Mouse (Mus musculus) frontal cortex, adult (tissue): ENCODE measurements around the gene Rnf169.
A peak's percentile ranks its signal among the peaks of the same experiment; 100 is the strongest.

ENCODE experiments used
- ATAC-seq: cut with Nextera tagmentation; 2 replicates; pipeline ENCODE4 v1.9.2; 2017; ENCODE audit warnings: mild to moderate bottlenecking, moderate library complexity, mixed read lengths; ENCODE audit not compliant: low TSS enrichment

Rnf169 gene

DNA sequence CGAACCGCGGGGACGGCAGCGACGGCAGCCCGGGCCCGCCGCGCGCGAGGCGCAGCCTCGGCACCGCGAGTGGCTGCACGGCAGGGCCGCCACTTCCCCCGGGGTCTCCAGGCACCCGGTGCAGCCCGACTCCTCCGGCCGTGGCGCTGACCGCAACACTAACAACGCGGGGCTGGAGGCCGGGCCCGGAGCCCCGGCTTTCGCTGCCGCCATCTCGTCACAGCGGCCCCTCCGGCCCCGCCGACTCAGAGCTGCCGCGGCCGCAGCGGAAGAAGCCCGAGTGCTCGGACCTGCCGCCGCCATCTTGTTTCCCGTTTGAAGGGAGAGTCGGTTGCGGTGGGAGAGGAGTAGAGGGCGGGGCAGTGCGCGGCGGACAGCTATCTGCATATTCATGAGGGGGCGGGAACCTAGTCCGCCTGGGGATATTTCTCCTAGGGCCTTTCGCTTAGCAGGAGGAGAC is at the start of gene Rnf169:
Gene Rnf169, minus strand, starts transcription at position 317 of the 460 bp plus-strand sequence.
- ATAC-seq: peak; percentile 91

DNA sequence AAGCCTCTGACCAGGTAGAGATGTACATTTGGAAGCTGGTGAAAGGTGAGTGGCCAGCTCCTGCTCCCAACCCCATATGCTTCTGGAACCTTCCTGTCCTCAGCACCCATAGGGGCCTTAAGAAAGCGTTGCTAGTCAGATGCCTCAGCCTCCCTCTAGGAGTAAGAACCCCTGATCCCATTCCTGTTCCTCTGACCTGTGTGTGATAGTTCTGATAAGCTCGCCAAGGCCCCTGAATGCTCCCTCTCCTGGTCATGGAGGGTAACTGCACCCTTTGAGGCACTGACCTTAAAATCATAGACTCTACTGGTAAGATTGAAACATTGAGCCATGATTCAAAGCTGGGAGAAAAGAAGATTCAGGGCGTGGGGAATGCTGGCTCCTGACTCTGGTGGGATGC is 49.1 kb upstream of the Rnf169 start:
- no peak for ATAC-seq

DNA sequence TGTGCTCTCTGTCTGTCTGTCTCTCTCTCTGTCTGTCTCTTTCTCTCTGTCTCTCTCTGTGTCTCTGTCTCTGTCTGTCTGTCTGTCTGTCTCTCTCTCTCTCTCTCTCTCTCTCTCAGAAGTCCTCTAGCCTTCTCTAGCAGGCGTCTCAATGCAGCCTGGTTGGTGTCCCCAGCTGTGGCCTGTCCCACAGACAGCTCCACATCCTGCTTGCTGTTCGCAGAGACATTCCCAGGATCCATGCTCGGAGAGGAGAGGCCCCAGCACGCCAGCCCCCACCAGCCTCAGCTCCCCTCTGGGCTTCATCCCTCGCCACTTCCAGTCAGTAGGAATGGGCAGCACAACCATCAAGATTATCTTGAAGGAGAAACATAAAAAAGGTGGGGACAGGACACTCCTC is 47.1 kb upstream of the Rnf169 start:
- no peak for ATAC-seq

DNA sequence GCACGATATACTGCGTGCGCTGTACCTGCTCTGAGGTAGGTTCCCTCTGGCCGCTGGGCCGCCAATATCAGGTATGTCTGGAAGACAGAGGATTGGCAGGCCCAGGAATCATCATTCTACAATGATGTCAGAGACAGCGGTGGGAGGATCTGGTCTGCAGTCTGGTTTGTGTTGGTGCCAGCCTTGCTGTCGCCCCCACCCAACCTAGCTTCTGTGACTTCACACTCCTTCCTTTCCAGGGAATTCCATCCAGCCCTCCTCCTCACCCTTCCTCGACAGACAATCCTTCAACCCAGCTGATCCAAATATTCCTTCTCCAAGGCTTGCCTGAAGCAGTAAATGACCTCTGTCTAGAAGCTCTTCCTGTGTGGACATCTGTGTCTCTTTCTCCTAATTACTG is 36.8 kb upstream of the Rnf169 start:
- no peak for ATAC-seq

DNA sequence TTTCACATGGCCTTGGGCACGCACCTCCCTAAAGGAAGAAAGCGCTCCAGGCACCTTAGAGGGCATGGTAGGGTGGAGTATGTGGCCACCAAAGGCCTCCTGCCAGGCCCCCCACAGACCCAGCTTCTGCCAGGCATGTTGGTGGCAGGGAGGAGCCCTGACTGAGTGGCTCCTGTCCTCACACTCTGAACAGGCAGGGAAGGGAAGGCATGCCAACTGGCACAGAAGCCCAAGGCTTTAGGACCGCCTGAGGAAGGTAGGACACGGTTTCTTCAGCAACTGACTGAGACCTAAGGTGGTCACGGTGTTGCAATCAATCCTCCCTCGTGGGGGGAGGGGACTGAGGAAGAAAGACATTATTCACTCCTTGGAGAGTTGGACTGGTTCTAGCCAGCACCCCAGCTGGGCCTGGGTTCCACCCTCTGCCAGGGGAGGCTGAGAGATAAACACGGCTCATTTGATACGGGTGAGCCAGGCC is 33.9 kb upstream of the Rnf169 start:
- ATAC-seq: no peak

DNA sequence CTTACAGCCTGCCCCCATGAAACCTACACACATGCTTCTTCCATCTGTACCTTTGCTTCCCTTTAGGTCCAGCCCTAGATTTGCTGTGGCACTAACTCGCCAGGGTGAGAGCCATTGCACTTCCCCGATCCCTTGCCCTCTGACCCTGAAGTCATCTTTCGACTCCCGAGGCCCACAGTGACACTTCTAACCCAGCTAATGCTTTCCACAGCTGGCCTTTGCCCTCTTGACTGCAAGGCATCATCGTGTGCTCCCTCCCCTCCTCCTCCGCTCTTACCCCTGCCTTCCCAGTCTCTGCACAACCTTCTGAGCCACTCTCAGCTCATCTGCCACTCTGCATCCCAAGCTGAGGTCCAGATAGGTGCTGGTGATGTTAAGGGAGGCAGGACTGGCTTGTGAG is 32.3 kb upstream of the Rnf169 start:
- ATAC-seq: no peak

DNA sequence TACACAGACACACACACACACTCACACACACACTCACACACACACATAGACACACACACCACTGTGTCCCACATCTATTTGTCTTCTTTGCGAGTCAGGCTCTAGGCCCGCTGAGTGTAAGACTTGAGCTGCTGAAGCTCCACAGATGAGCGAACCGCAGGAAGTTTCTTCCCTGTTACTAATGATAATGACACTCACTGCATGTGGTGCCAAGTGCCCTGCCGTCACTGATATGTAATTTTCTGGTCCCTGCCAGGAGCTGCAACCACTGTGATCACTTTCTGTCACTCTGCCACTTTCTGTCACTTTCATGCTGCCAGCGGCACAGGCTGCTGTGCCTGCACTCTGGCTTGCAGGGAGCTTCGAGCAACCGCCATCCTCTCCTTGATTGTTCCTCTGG is 31.8 kb upstream of the Rnf169 start:
- no peak for ATAC-seq

DNA sequence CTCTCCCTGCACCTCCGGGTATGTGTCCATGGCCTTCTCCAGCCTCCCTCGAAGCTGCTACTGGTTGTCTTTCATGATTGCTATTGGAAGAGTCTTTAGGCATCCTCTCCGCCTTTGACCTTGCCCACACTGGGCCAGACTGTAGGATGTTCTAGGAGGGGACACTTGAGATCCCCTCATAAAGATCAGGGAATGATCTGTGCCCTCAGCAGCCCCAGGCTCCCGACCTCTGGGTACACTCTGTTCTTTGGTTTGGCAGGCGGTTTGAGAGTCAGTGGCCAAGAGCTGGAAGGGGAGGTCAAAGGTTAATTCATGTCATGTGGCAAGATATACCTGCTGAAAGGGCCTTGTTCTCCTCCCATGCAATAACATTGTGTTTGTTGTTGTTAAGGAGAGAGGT is 30.5 kb upstream of the Rnf169 start:
- ATAC-seq: no peak

DNA sequence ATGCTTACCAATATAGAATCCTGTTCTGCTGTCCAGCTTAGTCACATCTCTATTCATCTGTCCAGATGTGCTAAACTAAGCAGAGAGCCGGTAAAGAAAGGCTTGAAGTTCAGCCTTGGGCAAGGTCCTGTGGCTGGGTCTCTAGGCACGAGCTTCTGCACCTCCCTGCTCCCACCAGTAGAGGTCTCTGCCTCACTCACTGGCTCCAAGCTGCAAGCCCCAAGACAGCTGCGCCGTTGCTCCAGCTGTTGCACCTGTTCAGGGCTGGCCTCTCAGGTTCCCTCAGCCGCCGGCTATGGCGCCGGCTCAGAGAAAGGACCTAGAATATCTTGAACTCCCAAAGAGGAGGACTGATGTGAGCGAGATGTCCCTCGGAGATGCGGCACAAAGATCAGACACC is 29.4 kb upstream of the Rnf169 start:
- ATAC-seq: peak; percentile 83

DNA sequence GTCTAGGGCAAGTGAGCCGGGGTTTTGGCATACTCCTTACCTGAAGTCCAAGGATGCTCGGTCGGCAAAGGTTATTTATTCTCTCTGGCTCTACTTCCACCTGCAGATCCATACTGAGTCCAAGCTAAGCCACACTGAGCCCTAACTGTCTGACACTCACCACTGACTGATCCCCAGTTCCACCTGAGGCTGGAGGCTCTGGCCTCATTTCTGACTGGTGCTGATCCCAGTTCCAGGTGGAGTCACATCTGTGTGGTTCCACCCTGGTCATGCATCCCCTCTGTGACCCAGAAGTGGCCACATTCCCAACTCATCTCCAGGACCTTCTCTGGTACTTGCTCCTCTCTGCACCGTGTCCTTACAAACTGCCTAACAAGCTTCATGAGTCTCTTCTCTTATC is 28.5 kb upstream of the Rnf169 start:
- ATAC-seq: no peak

DNA sequence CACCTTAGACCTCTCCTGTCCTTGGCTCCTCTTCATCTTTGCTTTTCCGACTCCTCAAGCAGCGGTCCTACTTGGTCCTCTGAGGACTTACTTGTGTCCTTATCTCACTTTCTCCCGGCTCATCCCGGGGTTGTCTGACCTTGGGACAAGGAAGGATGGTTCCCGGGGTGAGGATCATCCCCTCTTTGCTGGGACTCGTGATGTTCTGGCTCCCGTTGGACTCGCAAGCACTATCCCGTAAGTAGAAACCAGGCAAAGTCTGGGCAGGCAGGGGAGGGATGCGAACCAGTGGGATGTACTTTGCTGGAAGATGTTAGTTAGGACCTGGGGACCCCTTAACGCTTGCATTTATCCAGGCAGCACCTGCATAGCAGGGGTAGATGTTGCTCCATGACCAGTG is 26.2 kb upstream of the Rnf169 start:
- ATAC-seq: no peak

DNA sequence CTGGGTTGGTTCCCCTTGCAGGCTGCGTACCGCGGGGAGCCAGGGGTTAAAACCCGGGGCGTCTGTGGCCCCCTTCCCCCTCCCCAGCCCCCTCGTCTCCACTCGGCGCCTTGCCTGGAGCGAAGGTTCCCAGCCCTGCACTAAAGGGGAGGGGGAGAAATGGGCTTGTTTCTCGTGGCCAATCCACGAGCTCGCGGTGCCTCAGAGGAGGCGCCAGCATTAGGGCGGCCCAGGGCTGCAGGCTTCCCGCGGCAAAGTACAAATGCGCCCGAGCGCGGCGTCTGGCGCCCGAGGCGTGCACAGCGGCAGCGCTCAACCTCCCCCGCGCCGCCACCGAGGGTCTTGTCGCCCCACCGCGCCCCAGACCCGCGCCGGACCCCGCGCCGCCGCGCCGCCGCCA is 25.5 kb upstream of the Rnf169 start, which contains the start of gene Chrdl2:
Gene Chrdl2, plus strand, starts transcription at position 383 of the 400 bp plus-strand sequence.
- ATAC-seq: peak; percentile 69

DNA sequence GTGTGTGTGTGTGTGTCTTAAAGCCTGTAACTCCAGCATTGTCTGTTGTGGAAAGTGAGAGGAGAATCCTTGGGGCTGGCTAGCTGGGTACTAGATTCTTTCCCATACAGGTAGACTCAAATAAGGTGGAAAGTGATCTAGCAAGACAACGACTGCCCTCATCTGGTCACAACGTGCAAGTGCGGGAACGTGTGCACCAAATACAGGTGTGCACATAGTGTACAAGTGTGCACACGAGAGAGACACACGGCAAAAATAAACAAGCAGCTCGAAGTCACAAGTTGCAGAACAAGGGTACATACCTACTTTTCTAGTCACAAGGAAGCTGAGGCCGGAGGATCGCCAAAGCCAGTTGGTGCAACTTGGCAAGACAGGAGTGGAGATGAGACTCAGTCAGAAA is 23.5 kb upstream of the Rnf169 start:
- ATAC-seq: no peak

DNA sequence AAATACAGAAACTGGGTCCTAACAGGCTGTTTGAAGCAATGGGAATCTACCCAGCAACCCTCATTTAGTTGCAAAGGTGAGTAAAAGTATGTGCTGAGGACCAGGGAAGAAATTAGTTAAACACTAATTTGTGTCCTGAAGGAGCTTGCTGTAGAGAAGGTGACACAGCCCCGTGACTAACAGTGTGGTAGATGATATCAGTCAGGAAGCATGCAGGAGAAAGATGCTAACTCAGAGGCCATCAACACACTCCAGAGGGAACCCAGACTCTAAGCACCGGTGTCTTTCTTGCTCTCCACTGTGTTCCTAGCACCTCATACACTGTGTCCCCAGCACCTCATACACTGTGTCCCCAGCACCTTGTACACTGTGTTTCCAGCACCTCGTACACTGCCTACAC is 18.4 kb upstream of the Rnf169 start:
- no peak for ATAC-seq

DNA sequence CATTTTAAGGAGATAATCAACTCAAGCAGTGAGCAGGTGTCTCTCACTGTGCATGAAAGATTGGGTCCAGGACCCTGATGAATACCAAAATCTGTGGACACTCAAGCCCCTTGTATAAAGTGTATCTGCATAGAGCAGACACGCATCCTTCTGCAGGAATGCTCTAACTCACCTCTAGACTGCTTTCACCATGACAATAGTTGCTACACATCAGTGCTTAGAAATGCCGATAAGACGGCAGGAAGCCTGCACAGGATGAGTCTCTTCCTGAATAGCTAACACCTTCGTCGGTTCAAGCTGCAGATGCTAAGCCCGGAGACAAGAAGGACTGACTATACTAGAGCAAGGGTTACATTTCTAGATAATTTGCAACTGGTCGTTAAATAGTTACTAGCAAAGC is 14.9 kb upstream of the Rnf169 start:
- no peak for ATAC-seq

DNA sequence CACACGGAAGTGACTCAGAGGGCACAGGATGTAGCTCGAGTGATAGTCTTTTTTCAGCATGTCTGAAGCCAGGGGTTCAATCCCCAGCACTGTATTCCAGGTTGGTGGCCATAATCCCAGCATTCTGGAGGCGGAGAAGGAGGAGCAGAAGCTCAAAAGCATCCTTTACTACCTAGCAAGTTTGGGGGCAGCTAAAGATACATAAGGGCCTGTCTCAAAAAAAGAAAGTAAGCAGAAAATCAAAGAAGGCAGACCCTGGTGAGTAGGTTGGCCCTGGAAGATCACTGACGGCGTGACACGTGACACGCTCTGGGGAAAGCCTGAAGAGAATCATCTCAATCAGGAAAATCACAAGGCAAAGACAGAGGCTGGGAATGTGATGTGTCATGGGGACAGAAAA is 12.9 kb upstream of the Rnf169 start:
- no peak for ATAC-seq

DNA sequence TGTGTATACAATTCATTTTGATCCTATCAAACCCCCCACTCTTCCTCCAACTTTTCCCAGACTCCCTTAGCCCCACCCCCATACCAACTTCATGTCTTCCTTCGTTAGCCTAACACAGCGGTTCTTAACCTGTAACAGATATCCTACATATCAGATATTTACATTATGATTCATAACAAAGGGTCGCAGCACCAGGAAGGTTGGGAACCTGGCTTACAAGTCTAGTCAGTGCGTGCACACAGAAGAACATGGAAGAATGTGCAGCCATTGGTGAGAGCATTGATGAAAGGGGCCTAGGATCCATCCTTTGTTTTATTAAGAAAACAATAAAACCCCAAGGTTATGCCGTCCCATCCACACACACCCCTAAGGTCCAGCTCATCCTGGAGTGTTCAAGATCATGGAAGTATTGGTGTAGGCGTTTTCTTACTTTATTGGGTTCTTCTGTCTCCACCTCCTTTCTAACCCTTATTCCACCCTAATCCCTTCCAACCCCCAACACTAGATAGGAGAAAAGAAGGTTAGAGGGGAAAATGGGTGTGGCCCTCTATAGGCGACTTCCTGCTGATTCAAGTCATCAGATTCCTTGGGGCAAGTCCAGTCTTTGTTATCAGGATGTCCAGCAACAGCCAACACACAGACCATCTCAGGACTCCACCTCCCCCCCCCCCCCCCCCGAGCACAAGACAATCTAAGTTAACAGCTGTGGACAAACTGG is 10.9 kb upstream of the Rnf169 start:
- no peak for ATAC-seq

DNA sequence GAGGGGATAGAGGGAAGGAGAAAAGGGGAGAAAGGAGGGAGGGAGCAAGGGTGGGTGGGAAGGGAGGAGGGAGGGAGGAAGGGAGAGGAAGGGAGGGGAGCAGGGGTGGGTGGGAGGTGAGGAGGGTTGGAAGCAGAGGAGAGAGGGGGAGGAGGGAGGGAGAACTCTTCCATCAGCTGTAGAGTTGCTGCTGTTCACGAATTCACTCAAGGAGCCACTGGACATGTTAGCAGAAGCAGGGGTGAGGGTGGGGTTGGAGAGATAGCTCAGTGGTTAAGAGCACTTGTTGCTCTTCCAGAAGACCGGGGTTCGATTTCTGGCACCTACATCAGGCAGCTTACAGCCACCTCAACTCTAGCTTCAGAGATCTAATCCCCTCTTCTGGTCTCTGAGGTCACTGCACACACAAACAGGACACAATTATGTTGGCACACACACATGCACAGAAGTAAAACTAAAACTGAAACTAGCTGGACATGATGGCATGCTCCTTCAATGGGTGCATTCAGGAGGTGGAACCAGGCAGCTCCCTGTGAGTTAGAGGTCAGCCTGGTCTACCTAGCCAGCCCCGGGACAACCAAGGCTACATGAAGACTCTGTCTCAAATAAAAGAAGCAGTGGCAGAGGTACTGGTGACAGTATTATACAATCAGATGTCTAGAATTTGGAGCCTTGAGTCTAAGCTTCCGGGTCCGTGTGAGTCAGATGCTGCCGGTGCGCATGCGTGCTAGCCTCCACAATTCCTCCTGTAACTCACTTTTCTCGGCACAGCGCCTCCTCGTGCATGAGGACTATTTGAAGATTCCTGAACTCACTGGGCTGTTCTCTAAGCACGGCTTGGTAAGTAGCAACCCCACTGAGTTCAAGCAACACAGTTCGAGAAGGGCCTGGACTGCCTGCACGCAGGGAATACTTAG is 9.9 kb upstream of the Rnf169 start:
- peak; percentile 62; the same call in 1 of the 2 replicates for ATAC-seq

DNA sequence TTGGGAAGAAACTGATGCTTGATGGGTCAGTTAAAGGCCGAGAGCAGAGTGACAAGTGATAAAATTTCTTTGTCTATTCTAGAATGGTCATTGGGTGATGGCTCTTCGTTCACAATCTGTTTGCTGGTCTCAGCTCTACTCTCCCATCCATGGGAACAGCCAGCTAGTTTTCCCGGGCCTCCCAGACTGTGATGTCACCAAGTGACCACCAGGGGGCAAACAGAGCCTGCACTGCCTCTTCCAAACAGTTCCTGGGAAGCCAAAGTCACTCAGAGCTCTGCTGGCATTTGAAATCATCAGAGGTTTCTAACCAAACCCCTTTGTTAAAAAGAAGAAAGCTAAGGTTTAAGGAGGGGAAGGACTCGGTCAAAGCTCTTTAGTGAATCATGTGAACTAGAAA is 8.5 kb upstream of the Rnf169 start:
- ATAC-seq: peak; percentile 83

DNA sequence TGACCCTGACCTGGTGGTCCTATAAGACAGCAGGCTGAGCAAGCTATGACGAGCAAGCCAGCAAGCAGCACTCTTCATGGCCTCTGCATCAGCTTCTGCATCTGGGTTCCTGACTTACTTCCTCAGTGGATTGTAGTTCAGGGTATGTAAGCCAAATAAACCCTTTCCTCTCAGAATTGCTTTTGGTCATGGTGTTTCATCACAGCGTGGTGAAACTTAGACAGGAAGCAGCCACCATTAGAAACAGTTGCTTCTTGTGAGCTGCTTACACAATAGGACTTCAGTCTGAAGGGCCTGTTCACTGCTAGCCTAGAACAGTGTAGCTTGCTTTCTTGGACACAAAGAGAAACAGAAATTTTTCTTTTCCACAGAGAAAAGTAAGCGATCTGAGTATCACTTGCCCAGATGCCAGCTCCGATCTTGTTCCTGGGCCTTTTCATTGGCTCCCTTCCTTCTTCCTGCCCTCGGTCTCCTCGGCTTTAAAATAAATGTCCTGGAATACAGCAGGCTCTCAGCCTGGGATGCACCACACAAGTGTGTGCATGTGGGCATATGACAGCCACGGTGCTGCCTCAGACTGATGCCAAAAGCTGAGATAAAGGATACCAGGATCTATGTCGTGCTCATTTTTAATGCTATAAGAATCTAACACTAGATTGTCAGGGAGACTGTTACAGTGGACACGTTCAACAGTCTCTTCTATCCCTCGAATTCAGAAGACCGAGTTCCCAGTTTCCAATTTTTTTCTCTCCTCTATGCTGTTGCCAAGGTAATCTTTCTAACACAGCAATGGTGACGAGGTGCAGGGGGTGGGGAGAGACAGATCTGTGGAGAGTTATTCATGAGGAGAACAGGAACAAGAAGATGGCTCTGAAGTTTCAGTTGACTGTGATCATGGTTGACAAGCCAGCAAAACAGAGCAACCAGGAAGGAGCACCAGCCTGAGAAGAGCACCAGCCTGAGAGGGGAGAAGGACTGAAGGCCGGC is 2.3 kb upstream of the Rnf169 start:
- ATAC-seq: peak; percentile 39

DNA sequence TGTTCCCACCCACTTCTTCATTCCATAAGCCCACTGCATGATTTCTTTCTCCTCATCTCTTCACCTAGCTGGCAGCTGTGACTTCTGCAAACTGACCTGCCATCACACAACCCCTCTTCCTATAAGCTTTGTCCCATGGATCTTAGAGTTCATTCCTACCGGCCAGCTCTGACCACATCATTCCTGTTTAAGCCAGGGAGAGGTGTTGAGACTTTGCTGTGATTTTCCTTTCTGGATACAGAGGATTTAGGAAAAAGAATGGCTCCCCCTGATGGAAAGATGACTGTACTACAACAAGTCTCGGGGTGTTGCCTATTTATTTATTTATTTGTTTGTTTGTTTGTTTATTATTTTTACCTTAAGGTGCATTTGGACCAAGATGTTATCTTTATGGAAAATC is 1.1 kb upstream of the Rnf169 start:
- ATAC-seq: no peak
